Mouse (Mus musculus) right cerebral cortex, postnatal 14 days (tissue): ENCODE data around the gene Olfr812.
"Not testable (repeated sequence)": the region's sequence is repeated elsewhere in the genome, so short reads cannot be mapped to it uniquely, and the experiment has no call there.

Experiments used
- DNase-seq: peaks from one replicate; pipeline ENCODE4 v3.0.0; 2022

Gene Olfr812

GRCm38 (mm10) chr10:129845994-129846393 is at the start of gene Olfr812:
Olfr812 (minus strand) TSS chr10:129846094.
- DNase-seq, result no peak

GRCm38 (mm10) chr10:129885934-129886333 is 40.0 kb upstream of the Olfr812 start:
- DNase-seq, result no peak

- not testable (repeated sequence) for DNase-seq
These were observed 39.6 kb upstream of the Olfr812 start for GRCm38 (mm10) chr10:129885496-129885895.

- not testable (repeated sequence) for DNase-seq
These were observed 33.9 kb upstream of the Olfr812 start, which contains the start of gene Olfr814 for GRCm38 (mm10) chr10:129879751-129880150. Olfr814 (minus strand) TSS chr10:129879851.

GRCm38 (mm10) chr10:129855067-129855466 is 9.2 kb upstream of the Olfr812 start, which contains the start of gene Olfr813:
Olfr813 (plus strand) TSS chr10:129855367.
- DNase-seq, result no peak

GRCm38 (mm10) chr10:129847343-129847742 is 1.4 kb upstream of the Olfr812 start:
- no peak for DNase-seq

GRCm38 (mm10) chr10:129804296-129804695 is 41.6 kb downstream of the Olfr812 start, which contains the start of gene Olfr811:
Olfr811 (minus strand) TSS chr10:129804396.
- no peak for DNase-seq

GRCm38 (mm10) chr10:129794817-129795216 is 51.1 kb downstream of the Olfr812 start, which contains the start of gene Olfr810:
Olfr810 (minus strand) TSS chr10:129794917.
- DNase-seq, result no peak
